Mouse (Mus musculus): ENCODE measurements around the gene Mpzl1.

The Mpzl1 gene

DNA sequence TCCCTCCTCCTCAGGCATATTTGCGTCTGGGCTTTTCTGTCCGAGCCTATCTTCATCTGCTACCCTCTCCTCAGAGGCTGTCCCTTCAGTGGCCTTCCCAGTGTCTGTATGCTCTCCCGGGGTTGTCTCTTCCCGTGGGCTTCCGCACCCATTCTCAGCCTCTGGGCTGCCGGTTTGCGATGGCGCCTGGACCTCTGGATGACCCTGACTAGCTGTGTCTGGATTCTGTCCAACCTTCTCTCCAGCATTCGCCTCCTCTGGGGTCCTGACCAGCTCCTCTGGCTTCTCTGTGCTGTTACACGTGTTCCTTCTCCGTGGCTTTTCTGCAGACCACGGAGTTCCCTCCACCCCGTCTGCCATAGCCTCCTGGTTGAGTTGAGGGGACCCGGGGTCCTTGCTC is 21.1 kb upstream of the Mpzl1 start:
- DNase-seq (ENCODE audit: low spot score) = no peak

DNA sequence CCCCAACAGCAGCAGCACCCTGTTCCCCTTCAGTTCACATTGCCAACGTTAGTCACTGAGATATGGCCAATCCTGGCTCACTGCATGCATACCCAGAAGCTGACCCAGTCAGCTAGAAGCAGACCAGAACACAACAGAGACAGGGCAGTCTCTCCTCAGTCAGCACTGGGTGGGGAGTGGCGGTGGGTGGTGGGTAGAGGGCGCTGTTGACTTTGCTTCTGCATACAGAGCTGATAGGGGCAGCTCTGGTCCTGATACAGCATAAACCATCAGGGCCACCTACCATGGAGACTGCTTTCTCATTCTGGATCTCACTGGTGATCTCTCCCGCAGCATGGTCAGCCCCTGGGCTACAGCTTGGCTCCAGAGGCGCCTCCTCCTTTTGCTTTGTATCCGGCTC is 20.7 kb upstream of the Mpzl1 start:
- no peak for DNase-seq (ENCODE audit: low spot score)

DNA sequence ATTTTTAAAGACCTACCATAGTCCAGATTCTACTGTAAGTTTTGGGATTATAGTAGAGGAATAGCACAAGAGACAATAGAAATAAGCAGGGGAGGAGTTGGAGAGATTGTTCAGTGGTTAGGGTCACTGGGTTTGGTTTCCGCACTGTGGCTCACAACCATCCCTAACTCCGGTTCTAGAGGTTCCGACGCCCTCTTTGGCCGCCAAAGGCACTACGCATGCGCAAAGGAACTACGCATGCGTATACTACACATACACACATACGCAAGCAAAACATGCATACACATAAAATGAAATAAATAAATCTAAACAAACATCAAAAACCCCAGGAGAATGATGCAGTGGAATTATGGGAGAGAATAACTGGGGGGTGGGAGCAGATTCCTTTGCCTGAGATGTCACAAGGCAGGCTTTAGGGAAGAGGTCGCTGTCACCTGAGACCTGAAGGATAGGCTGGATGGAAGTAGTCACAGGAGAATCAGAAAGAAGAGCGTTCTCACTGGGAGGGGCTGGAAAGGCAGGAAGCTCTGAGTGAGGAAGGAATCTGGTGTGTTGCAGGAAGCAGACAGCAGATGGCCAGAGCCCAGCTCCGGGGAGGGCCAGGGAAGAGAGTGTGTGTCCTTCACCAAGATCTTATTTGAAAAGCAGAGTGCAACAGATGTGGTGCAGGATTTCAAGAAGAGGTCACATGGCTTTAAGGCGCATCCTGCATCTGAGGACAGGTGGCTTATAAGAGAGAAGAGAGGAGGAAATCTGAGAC is 19.0 kb upstream of the Mpzl1 start:
- no peak for DNase-seq (ENCODE audit: low spot score)

DNA sequence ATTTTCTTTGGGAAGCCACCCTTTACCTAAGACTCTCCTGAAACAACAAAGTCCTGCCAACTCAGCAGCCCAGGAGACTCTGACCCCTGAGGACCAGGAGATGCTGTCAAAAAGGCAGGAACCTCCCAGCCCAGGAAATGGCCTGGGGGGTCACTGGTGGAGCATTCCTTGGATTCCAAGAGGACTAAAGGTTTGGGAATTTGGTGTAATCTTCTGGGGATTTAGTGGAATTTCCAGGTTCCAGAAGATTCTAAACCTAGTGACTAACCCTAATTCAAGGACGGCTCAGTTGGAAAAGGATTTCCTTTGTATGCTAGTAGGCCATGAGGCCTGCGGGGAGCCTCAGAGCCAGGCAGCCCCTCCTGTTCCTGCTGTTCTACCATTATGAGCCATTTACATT is 18.2 kb upstream of the Mpzl1 start:
- no peak for DNase-seq (ENCODE audit: low spot score)

DNA sequence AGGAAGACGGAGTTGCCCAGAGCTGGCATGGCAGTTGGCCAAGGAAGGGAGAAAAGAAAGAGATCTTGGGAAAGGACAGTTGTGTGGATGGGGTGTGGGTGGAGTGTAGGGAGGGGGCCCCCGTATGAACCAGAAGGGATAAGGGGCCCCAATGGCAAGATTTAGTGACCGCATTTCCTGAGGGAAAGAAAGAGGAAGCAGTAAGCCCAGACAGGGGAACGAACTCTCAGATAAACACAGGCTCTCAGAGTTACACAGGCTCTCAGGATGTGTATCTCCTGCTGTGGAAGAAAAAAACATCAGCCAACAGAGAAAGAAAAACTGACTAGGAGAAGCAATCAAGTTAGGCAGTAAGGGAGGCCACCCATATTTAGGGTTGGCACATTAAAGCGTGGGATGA is 16.8 kb upstream of the Mpzl1 start:
- no peak for DNase-seq (ENCODE audit: low spot score)

DNA sequence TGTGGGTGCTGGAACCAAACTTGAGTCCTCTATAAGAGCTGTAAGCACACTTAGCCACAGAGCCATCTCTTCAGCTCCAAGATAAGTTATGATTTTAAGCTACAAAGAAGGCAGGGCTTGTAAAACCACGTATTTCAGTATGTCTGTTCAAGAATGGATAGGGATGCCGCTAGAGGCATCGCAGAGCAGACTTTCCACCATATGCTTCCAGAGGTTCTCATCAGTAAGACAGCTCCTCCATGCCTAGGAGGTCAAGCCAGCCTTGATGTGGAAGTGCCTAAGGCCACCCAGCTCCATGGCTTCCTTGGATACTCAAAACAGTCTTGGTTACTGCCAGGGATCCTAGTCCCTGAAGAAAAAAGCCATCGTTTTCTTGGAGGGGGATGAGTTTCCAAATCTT is 10.8 kb upstream of the Mpzl1 start:
- DNase-seq (ENCODE audit: low spot score) = no peak

DNA sequence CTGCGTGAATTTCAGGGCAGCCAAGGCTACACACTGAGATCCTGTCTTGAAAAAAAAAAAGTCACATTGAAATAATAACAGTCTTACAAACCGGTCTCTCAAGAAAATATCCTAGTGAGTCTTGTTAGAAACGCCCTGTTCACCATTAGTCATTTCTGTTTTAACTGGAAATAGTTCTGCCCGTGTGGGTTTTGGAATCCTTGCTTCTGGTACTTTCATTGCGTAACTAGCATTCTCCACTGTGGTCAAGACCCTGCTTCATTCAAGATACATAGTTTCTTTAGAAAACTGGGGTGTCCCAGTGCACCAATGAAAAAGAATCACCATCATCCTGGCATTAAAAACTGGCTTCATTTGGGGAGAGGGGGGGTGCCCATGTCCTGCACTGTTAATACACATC is 9.4 kb upstream of the Mpzl1 start:
- no peak for DNase-seq (ENCODE audit: low spot score)

DNA sequence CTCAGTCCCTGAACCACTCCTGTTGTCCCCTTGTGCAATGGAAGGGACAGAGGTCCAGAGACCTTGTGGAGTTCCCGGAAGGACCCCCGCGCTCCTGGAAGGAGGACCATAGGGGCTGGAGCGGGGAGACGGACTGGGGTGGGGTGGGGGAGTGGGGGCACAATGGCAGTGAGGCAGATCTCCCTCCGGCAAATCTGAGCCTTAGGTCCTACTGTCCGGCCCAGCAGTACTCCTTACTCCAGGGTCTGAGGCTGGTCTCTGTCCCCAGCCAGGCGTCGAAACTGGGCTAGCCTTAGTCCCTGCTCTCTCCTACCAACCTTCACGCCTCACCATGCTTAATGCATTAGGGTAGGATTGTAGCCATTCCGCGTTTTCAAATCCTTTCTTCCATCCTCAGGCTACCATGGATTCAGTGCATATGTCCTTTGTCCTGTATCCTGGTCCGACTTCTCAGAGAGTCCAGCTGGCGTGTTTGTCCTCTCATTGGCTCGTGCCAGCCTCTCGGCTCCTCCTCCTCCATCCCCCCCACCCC is 8.5 kb upstream of the Mpzl1 start:
- DNase-seq (ENCODE audit: low spot score) = peak; percentile 25

DNA sequence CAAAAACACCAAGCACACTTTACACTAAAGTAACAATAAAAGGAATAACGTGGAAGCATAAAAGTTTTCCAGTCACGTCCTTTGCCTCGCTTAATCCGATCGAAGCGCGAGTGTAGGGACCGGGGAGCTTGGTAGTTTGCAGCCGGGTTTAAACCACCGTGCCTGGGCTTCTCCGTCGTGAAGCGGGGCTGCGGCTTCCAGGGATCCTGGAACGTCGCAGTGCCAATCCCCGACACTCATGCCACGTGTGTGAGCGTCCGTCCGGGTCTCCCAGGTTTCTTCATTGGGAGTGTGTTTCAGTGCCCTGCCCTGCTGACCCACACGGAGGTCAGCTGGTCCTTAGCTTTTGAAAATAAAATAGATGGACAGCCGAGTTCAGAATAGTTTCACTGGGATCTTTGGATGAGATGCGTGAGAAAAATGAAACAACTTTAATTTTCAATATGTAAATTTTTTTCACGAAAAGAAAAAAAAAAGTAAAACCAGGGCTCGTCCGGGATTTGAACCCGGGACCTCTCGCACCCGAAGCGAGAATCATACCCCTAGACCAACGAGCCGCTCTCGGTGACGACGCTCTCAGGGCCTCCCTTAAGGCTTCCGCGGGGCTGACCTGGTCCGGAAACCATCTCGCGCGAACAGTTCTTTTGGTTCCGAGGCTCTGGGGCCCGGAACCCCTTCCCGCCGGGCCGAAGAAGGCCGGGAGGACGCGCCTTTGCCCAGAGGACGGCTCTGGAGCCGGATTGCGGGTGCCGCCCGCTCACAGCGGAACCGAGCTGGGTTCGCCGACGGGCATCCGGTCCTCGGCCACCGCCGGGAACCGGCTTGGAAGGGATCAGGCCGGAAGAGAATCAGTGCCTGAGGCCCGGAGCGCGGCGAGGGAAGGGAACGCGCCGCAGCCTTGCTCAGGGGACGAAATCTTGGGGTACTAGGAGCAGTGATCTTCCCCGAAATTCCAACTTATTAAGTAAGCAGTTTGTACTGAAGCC is 7.7 kb upstream of the Mpzl1 start:
- DNase-seq (ENCODE audit: low spot score) = peak; percentile 73

DNA sequence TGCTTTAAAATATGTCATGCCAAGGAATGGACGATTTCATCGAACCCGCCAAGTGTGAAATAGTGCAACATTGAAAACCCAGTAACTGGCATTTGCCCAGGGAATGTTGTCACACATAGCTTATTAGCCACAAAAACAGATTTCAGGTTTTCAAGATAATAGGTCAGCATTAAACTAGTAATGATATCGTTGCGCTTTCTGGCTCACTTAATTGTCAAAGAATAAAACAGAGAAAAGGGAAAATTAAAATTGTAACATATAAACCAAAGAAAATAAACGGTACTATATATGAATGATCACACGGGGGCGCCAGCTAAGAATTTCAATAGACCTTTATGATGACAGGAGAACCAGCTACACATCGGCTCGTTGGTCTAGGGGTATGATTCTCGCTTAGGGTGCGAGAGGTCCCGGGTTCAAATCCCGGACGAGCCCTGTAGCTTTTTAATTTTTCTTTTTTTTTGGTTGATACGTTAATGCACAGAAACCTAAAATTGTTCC is 7.0 kb upstream of the Mpzl1 start:
- peak; percentile 37 for DNase-seq (ENCODE audit: low spot score)

DNA sequence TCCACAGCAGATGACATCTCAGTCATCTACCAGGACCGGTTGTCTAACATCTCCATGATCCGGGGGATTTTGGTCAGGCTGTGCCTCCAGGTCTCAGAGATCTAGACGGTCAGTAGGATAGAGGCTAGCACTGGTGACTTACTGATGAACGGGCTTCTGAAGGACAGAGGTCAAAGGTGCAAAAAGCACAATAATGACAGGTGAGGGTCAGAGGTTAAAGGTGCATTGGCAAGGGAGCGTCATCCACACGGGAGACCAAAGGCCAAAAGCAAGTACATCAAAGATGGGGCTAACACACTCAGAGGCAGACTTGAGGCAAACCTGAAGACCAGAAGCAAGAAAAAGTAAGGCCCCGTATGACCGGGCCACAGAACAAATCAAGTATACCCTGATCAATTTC is 2.0 kb upstream of the Mpzl1 start:
- DNase-seq (ENCODE audit: low spot score) = no peak

DNA sequence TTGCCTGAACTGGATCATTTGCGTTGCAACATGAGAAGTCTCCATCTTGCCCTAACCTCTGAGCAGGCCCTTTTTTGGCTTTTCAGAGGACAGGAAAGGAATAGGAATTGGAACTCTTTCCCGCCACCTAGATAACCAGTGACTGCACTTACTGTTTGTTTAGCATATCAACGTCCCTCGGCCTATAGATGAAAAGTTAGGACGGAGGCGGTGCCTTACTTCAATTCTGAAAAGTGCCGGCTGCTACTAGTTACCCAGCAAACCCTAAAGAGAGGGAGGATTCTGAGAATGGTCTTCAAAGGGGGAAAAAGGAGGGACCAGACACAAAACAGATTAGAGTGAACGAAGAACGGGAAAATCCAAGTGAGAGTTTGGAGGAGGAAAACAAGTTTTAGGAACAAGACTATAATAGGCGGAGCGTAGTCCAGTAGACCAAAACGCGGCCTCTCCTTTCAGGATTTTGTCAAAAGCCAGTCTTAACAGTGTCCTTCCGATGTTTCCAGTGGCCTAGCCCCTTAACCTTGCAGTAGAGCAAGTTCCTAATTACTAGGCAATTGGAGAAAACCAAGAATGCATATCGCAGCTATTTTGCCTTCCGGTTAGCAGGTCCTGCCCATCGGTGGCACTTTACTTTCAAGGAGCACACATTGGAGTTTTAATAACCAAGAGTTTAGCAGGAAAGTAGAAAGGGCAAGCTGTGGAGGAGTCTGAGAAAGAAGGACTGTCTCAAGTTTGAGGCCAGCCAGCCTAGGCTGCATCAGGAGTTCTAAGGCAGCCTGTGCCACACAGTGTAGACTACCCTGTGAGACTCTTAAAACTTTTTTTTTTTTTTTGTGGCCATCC is 938 bp upstream of the Mpzl1 start:
- no peak for DNase-seq (ENCODE audit: low spot score)

DNA sequence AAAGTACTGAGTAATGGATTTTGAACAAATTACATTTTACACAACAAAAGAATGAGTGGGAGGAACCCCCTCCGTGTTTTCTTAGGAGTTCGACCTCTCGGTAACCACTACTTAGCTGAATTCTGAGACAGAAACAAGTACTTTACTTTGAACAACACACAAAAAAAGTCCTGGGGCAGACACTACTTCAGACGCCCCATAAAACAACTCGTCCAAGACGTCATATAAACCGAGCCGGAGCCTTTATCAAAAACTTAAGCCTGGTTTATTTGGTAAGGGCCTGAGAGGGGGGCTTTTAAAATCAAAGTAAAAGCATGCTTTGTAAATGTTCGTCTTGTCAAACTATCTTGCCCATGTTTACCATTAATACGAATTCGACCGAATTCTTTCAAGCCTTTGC is 993 bp downstream of the Mpzl1 start:
- DNase-seq (ENCODE audit: low spot score) = no peak

DNA sequence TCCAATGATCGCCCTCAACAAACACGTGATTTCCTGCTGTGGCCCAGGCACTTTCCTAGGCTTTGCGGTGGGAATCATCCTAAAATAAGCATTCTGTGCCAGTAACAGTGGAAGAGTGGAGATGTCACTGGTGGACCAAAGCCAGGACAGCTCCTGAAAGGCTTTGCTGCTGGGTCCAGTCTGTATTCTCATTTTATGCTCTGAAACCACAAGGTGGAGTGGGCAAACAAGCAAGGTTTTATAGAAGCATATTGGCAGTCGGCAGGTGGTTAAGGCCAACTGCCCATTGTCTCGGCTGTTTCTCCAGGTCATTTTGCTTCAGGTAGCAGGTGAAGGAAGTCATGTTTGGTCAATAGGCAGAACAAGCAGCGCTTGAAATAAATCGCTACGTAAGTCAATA is 3.2 kb downstream of the Mpzl1 start:
- no peak for DNase-seq (ENCODE audit: low spot score)

DNA sequence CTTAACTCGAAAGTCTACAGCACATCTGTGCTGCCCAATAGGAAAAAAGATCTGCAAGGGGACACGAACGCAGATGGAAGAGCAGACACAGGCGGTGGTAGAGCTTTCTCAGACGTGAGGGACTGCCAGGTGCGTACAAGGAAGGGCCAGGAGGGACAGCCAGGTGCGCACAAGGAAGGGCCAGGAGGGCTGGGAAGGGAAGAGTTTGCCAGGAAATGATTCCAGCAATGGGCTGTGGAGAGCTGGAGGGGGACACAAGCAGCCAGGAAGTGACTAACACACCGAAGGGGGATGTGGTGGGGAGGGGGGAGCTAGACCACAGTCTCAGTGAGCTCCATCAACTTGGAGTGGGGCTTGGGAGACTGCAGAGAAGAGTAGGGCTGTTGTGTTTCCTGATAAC is 4.4 kb downstream of the Mpzl1 start:
- no peak for DNase-seq (ENCODE audit: low spot score)

DNA sequence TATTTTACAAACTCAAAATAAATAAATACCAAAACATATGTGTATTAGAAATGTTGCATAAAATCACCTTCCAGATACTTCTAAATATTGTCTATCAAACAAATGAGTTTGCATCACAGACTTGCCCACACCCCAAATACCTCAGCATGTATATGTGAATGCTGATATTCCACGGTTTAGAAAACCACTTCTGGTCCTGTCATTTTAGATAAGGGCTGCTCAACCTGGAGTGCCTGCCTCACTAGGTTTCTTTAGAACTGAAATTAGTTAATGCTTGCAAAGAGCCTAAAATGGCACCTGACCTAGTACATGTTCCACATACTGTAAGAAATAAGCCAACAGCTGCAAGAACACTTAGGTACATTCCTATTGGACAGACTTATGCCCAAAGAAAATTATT is 5.7 kb downstream of the Mpzl1 start:
- no peak for DNase-seq (ENCODE audit: low spot score)

DNA sequence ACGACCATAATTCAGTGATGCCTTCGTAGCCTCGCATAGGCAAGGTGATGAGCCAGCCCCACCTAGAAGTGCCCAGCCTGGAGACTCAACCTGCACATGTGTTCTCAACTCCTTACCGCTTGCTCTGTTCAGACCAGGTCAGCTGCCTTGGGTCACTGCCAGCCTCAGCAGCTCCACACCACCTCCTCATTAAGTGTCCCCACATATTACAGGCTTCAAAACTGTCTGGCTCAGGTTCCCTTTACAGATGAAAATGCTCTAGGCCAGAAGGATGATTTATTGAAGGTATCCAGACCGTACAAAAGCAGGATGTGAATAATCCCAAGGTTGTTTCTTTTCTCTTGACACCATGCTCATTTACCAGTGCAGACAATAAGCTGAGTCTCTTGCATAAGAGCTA is 8.4 kb downstream of the Mpzl1 start:
- DNase-seq (ENCODE audit: low spot score) = no peak

DNA sequence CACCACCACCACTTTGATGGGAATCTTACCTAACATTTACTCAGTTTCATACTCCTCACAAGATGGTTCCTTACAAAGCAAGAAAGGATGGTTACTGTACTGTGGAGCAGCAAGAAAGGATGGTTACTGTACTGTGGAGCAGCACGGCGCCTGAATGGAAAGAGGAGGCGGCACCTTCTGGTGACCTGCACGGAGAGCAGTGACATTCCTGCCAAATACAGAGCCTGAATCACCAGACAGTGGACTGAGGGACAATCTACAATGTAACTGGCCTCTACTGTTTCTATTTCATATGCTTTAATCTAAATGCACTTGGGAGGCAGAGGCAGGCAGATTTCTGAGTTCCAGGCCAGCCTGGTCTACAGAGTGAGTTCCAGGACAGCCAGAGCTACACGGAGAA is 9.3 kb downstream of the Mpzl1 start:
- DNase-seq (ENCODE audit: low spot score) = no peak

DNA sequence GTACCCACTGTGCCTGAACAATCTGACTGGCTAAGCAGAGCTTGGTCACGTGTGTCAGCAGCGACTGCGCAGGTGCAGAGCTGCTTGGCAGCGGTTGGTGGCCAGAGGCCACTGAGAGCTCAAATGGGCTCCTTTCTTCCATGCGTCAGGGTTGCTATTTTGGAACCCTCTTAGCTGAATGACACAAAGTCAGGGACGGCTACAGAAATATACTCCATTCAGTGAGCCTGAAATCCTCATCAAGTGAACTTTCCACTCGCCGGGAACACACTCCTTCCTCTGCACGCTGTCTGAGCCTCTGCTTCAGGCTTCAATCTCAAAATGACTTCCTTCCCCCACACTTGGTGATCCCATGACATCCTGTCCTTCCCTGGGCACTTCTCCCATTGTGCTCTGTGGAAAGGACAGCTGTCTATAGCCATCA is 16.1 kb downstream of the Mpzl1 start:
- DNase-seq (ENCODE audit: low spot score) = no peak

DNA sequence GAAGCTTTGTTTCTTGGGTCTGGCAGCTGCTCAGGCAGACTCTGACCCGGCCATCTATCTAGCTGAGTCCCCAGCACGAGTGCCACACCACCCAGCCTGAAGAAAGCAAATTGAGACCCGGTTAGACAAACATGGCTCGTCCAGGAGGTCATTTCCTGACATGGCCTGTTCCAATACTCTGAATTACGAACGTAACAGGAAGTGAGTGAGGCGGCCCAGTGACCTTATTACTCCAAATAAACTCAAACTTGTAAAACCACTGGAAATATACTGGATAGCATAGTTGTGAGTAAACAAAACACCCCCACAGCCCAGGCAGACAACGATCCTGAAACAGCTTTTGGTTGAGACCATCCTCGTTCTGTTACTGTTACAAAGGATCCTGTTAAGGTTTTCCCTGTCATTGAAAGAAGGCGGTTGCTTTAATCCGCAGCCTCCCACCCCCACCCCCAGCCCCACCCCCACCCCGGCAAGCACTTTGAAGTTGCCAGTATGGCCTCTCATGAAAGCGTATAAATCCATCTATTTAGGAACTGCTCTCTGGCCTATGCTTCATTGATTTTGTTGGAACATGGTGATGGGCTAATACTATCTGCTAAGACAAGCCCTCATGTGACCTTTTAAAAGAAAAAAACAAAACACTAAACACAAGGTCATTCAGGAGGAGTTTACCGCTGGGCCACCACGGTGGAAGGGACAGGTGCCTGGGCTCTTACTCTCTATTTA is 17.0 kb downstream of the Mpzl1 start:
- no peak for DNase-seq (ENCODE audit: low spot score)

DNA sequence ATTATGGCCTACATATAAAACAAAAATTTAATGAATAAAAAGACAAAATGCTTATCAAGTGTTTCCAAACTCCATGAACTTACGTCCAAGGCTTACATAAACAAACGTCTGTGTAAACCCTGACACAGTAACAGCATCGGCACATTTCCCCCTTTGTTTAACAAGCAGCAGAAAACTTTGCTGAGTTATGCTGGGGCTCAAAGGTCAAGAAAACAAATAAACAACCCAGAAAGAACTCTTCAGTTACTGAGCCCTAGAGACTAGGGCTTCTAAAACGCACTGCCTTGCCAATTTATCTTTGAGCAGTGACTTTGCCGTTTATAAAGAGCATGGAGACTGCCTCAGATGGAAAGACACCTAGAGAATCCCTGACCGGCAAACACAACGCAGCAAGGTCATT is 17.7 kb downstream of the Mpzl1 start:
- no peak for DNase-seq (ENCODE audit: low spot score)
